Mouse (Mus musculus): ENCODE measurements around the gene Pepd. TPM values are rescaled to one million over a fixed set of nuclear protein-coding genes. Genes with fewer than 3 reads are reported as not detected.

Pepd gene
- polyA plus RNA-seq, 1 experiment from 2014 or later = 63.7 TPM

- Histone ChIP-seq H3K9me3 (ENCODE audit: control insufficient read depth, low read depth, low read length) (no peaks in the 10 kb centered on the region), H3K4me2 (replicated peaks; ENCODE audit: low read depth, low read length) (no peak overlapping the region), H3K36me3 (ENCODE audit: control insufficient read depth, insufficient read depth, low read length) (peaks cover 3% of the 10 kb centered on the region; the same call in 1 of the 2 replicates), H3K9ac (replicated peaks; ENCODE audit: low read depth, low read length) (no peak overlapping the region), H3K4me3 (ENCODE audit: low read depth, low read length) (no peak overlapping the region), H3K27me3 (ENCODE audit: control insufficient read depth, insufficient read depth, low read length) (no peaks in the 10 kb centered on the region), H3K4me1 (ENCODE audit: control insufficient read depth, insufficient read depth, low read length) (no peaks in the 10 kb centered on the region), H3K27ac (ENCODE audit: low read length) (no peak overlapping the region)
- 78% methylated on average over 5 of the region's 5 CpGs for WGBS
- no peak for ATAC-seq (ENCODE audit: insufficient number of reproducible peaks, insufficient read depth, low FRiP score, low read depth)
These were observed 6.9 kb downstream of the Pepd start for GRCm38 (mm10) chr7:34919054-34919453.

GRCm38 (mm10) chr7:34919809-34920208 lies 7.6 kb downstream of the Pepd start:
- 47% methylated on average over 5 of the region's 5 CpGs for WGBS
- peaks cover 3% of the 10 kb centered on the region; the same call in 1 of the 2 replicates for H3K36me3 ChIP-seq (ENCODE audit: control insufficient read depth, insufficient read depth, low read length)
- no peaks in the 10 kb centered on the region for H3K9me3 ChIP-seq (ENCODE audit: control insufficient read depth, low read depth, low read length)
- H3K4me1 ChIP-seq (ENCODE audit: control insufficient read depth, insufficient read depth, low read length) = no peaks in the 10 kb centered on the region
- H3K27ac ChIP-seq (ENCODE audit: low read length) = no peak overlapping the region
- H3K4me2 ChIP-seq (replicated peaks; ENCODE audit: low read depth, low read length) = no peak overlapping the region
- no peaks in the 10 kb centered on the region for H3K27me3 ChIP-seq (ENCODE audit: control insufficient read depth, insufficient read depth, low read length)
- no peak for ATAC-seq (ENCODE audit: insufficient number of reproducible peaks, insufficient read depth, low FRiP score, low read depth)
- no peak overlapping the region for H3K9ac ChIP-seq (replicated peaks; ENCODE audit: low read depth, low read length)
- no peak overlapping the region for H3K4me3 ChIP-seq (ENCODE audit: low read depth, low read length)

- 75% methylated on average over 5 of the region's 5 CpGs for WGBS
- Histone ChIP-seq H3K4me3 (ENCODE audit: low read depth, low read length) (no peak overlapping the region), H3K9ac (replicated peaks; ENCODE audit: low read depth, low read length) (no peak overlapping the region), H3K36me3 (ENCODE audit: control insufficient read depth, insufficient read depth, low read length) (peaks cover 3% of the 10 kb centered on the region; the same call in 1 of the 2 replicates), H3K4me2 (replicated peaks; ENCODE audit: low read depth, low read length) (no peak overlapping the region), H3K27me3 (ENCODE audit: control insufficient read depth, insufficient read depth, low read length) (no peaks in the 10 kb centered on the region), H3K9me3 (ENCODE audit: control insufficient read depth, low read depth, low read length) (no peaks in the 10 kb centered on the region), H3K4me1 (ENCODE audit: control insufficient read depth, insufficient read depth, low read length) (no peaks in the 10 kb centered on the region), H3K27ac (ENCODE audit: low read length) (no peak overlapping the region)
- no peak for ATAC-seq (ENCODE audit: insufficient number of reproducible peaks, insufficient read depth, low FRiP score, low read depth)
These were observed 13.0 kb downstream of the Pepd start for GRCm38 (mm10) chr7:34925208-34925607.

- no peak overlapping the region for H3K4me2 ChIP-seq (replicated peaks; ENCODE audit: low read depth, low read length)
- H3K9ac ChIP-seq (replicated peaks; ENCODE audit: low read depth, low read length) = no peak overlapping the region
- H3K27ac ChIP-seq (ENCODE audit: low read length) = no peak overlapping the region
- WGBS = 82% methylated on average over 7 of the region's 7 CpGs
- H3K36me3 ChIP-seq (ENCODE audit: control insufficient read depth, insufficient read depth, low read length) = peaks cover 3% of the 10 kb centered on the region; the same call in 1 of the 2 replicates
- no peaks in the 10 kb centered on the region for H3K4me1 ChIP-seq (ENCODE audit: control insufficient read depth, insufficient read depth, low read length)
- H3K9me3 ChIP-seq (ENCODE audit: control insufficient read depth, low read depth, low read length) = no peaks in the 10 kb centered on the region
- no peaks in the 10 kb centered on the region for H3K27me3 ChIP-seq (ENCODE audit: control insufficient read depth, insufficient read depth, low read length)
- no peak overlapping the region for H3K4me3 ChIP-seq (ENCODE audit: low read depth, low read length)
- no peak for ATAC-seq (ENCODE audit: insufficient number of reproducible peaks, insufficient read depth, low FRiP score, low read depth)
These were observed 13.8 kb downstream of the Pepd start for GRCm38 (mm10) chr7:34925956-34926355.

GRCm38 (mm10) chr7:34929614-34930262 lies 17.6 kb downstream of the Pepd start:
- peak; percentile 10; the same call in 1 of the 2 replicates for ATAC-seq (ENCODE audit: insufficient number of reproducible peaks, insufficient read depth, low FRiP score, low read depth)

GRCm38 (mm10) chr7:34930263-34930757 lies 18.1 kb downstream of the Pepd start:
- Histone ChIP-seq H3K4me3 (ENCODE audit: low read depth, low read length) (no peak overlapping the region), H3K4me1 (ENCODE audit: control insufficient read depth, insufficient read depth, low read length) (no peaks in the 10 kb centered on the region), H3K4me2 (replicated peaks; ENCODE audit: low read depth, low read length) (no peak overlapping the region), H3K9ac (replicated peaks; ENCODE audit: low read depth, low read length) (no peak overlapping the region), H3K36me3 (ENCODE audit: control insufficient read depth, insufficient read depth, low read length) (no peaks in the 10 kb centered on the region; the same call in 1 of the 2 replicates), H3K27me3 (ENCODE audit: control insufficient read depth, insufficient read depth, low read length) (no peaks in the 10 kb centered on the region), H3K9me3 (ENCODE audit: control insufficient read depth, low read depth, low read length) (no peaks in the 10 kb centered on the region), H3K27ac (ENCODE audit: low read length) (peak overlapping the region; percentile 59; the same call in 1 of the 2 replicates)
- 47% methylated on average over 7 of the region's 7 CpGs for WGBS
- no peak; the same call in 1 of the 2 replicates for ATAC-seq (ENCODE audit: insufficient number of reproducible peaks, insufficient read depth, low FRiP score, low read depth)

More at GRCm38 (mm10) chr7:34929614-34930262, 17.6 kb downstream of the Pepd start:
- Histone ChIP-seq H3K4me1 (ENCODE audit: control insufficient read depth, insufficient read depth, low read length) (no peaks in the 10 kb centered on the region), H3K36me3 (ENCODE audit: control insufficient read depth, insufficient read depth, low read length) (no peaks in the 10 kb centered on the region; the same call in 1 of the 2 replicates), H3K4me2 (replicated peaks; ENCODE audit: low read depth, low read length) (no peak overlapping the region), H3K9ac (replicated peaks; ENCODE audit: low read depth, low read length) (no peak overlapping the region), H3K27ac (ENCODE audit: low read length) (peak overlapping the region; percentile 59; the same call in 1 of the 2 replicates), H3K27me3 (ENCODE audit: control insufficient read depth, insufficient read depth, low read length) (no peaks in the 10 kb centered on the region), H3K9me3 (ENCODE audit: control insufficient read depth, low read depth, low read length) (no peaks in the 10 kb centered on the region), H3K4me3 (ENCODE audit: low read depth, low read length) (no peak overlapping the region)
- 61% methylated on average over 8 of the region's 8 CpGs for WGBS

GRCm38 (mm10) chr7:34932631-34933030 lies 20.5 kb downstream of the Pepd start:
- 87% methylated on average over 8 of the region's 8 CpGs for WGBS
- Histone ChIP-seq H3K27me3 (ENCODE audit: control insufficient read depth, insufficient read depth, low read length) (no peaks in the 10 kb centered on the region), H3K4me2 (replicated peaks; ENCODE audit: low read depth, low read length) (no peak overlapping the region), H3K9me3 (ENCODE audit: control insufficient read depth, low read depth, low read length) (no peaks in the 10 kb centered on the region; the same call in 1 of the 2 replicates), H3K4me3 (ENCODE audit: low read depth, low read length) (no peak overlapping the region), H3K27ac (ENCODE audit: low read length) (no peak overlapping the region), H3K9ac (replicated peaks; ENCODE audit: low read depth, low read length) (no peak overlapping the region), H3K36me3 (ENCODE audit: control insufficient read depth, insufficient read depth, low read length) (no peaks in the 10 kb centered on the region; the same call in 1 of the 2 replicates), H3K4me1 (ENCODE audit: control insufficient read depth, insufficient read depth, low read length) (no peaks in the 10 kb centered on the region)
- ATAC-seq (ENCODE audit: insufficient number of reproducible peaks, insufficient read depth, low FRiP score, low read depth) = no peak

- ATAC-seq (ENCODE audit: insufficient number of reproducible peaks, insufficient read depth, low FRiP score, low read depth) = peak; percentile 50; the same call in 1 of the 2 replicates
- H3K4me1 ChIP-seq (ENCODE audit: control insufficient read depth, insufficient read depth, low read length) = no peaks in the 10 kb centered on the region
- WGBS = 56% methylated on average over 3 of the region's 3 CpGs
- no peaks in the 10 kb centered on the region for H3K27me3 ChIP-seq (ENCODE audit: control insufficient read depth, insufficient read depth, low read length)
- no peaks in the 10 kb centered on the region; the same call in 1 of the 2 replicates for H3K36me3 ChIP-seq (ENCODE audit: control insufficient read depth, insufficient read depth, low read length)
- H3K27ac ChIP-seq (ENCODE audit: low read length) = no peak overlapping the region
- no peak overlapping the region for H3K4me3 ChIP-seq (ENCODE audit: low read depth, low read length)
- H3K4me2 ChIP-seq (replicated peaks; ENCODE audit: low read depth, low read length) = no peak overlapping the region
- no peak overlapping the region for H3K9ac ChIP-seq (replicated peaks; ENCODE audit: low read depth, low read length)
- no peaks in the 10 kb centered on the region; the same call in 1 of the 2 replicates for H3K9me3 ChIP-seq (ENCODE audit: control insufficient read depth, low read depth, low read length)
These were observed 21.0 kb downstream of the Pepd start for GRCm38 (mm10) chr7:34933142-34933541.

Data from stomach, embryonic 14.5 days (tissue).